Mouse (Mus musculus) kidney, embryonic 15.5 days (tissue): Measurements from ENCODE around the gene Tmc1. TPM values are rescaled to one million over a fixed set of nuclear protein-coding genes. Genes with fewer than 3 reads are reported as not detected.

ENCODE experiments used
- ATAC-seq: fragments of 200-750 bp; cut with Nextera tagmentation; replicated peaks from 2 replicates; pipeline ENCODE4 v1.8.0; 2017; ENCODE audit warnings: moderate TSS enrichment; ENCODE audit not compliant: low FRiP score
- H3K27ac ChIP-seq: fragments of 300-500 bp; sonication (generic); 2 replicates; pipeline ENCODE4 v1.5.1; 2015; ENCODE audit warnings: mild to moderate bottlenecking, inconsistent platforms
- H3K27me3 ChIP-seq: fragments of 300-500 bp; sonication (generic); 2 replicates; pipeline ENCODE4 v1.6.1; 2015; ENCODE audit warnings: inconsistent platforms
- H3K36me3 ChIP-seq: fragments of 300-500 bp; sonication (generic); 2 replicates; pipeline ENCODE4 v1.6.1; 2015; ENCODE audit warnings: inconsistent platforms
- H3K4me1 ChIP-seq: fragments of 300-500 bp; sonication (generic); 2 replicates; pipeline ENCODE4 v1.6.1; 2015; ENCODE audit warnings: inconsistent platforms
- H3K4me2 ChIP-seq: fragments of 300-500 bp; sonication (generic); 2 replicates; pipeline ENCODE4 v1.6.1; 2015; ENCODE audit warnings: moderate library complexity, mild to moderate bottlenecking, inconsistent platforms
- H3K4me3 ChIP-seq: fragments of 300-500 bp; sonication (generic); replicated peaks from 2 replicates; pipeline ENCODE4 v1.5.1; 2015; ENCODE audit warnings: mild to moderate bottlenecking, inconsistent platforms
- H3K9ac ChIP-seq: fragments of 300-500 bp; sonication (generic); 2 replicates; pipeline ENCODE4 v1.6.1; 2015; ENCODE audit warnings: mild to moderate bottlenecking, inconsistent platforms
- H3K9me3 ChIP-seq: fragments of 300-500 bp; sonication (generic); replicated peaks from 2 replicates; pipeline ENCODE4 v1.6.1; 2016; ENCODE audit warnings: inconsistent platforms
- WGBS: fragments of 180-500 bp; shearing (Covaris S2); methylation state at CpG from one replicate; pipeline ENCODE4 v1.1.7; 2015; ENCODE audit warnings: mixed read lengths; 5-methylcytosine and 5-hydroxymethylcytosine counted together
- polyA plus RNA-seq: library from polyadenylated mRNA; unstranded; fragments of >200 nt; fragmentation: Nextera tagmentation; extraction: Ambion mirVana; gene quantifications from 2 replicates; pipeline ENCODE4 v1.2.1, GENCODE M21; 2015

Gene Tmc1
- polyA plus RNA-seq, 1 experiment from 2014 or later: 0.08 TPM

- no peak for ATAC-seq
- Histone ChIP-seq H3K9me3 (no peaks in the 10 kb centered on the region), H3K27me3 (no peaks in the 10 kb centered on the region), H3K4me1 (no peaks in the 10 kb centered on the region), H3K4me2 (no peak overlapping the region), H3K4me3 (no peak overlapping the region), H3K27ac (no peak overlapping the region), H3K36me3 (no peaks in the 10 kb centered on the region), H3K9ac (no peak overlapping the region)
- WGBS: 59% methylated on average over 2 of the region's 2 CpGs
Measured at GRCm38 (mm10) chr19:20881205-20881604, 72.8 kb downstream of the Tmc1 start.

- no peak overlapping the region for H3K4me3 ChIP-seq
Measured at GRCm38 (mm10) chr19:20875881-20876280, 78.1 kb downstream of the Tmc1 start.

GRCm38 (mm10) chr19:20861779-20862178 is 92.2 kb downstream of the Tmc1 start:
- H3K4me2 ChIP-seq: no peak overlapping the region
- no peaks in the 10 kb centered on the region for H3K27me3 ChIP-seq
- H3K4me3 ChIP-seq: no peak overlapping the region
- no peak overlapping the region for H3K9ac ChIP-seq
- no peaks in the 10 kb centered on the region for H3K4me1 ChIP-seq
- 57% methylated on average over 4 of the region's 4 CpGs for WGBS
- no peak overlapping the region for H3K27ac ChIP-seq
- no peaks in the 10 kb centered on the region for H3K36me3 ChIP-seq
- H3K9me3 ChIP-seq: no peaks in the 10 kb centered on the region
- ATAC-seq: peak; percentile 62; the same call in 1 of the 2 replicates

More at GRCm38 (mm10) chr19:20875881-20876280, 78.1 kb downstream of the Tmc1 start:
- ATAC-seq: no peak
- Histone ChIP-seq H3K9ac (no peak overlapping the region), H3K36me3 (no peaks in the 10 kb centered on the region), H3K27me3 (no peaks in the 10 kb centered on the region), H3K4me2 (no peak overlapping the region), H3K4me1 (no peaks in the 10 kb centered on the region), H3K9me3 (no peaks in the 10 kb centered on the region), H3K27ac (no peak overlapping the region)
- 75% methylated on average over 4 of the region's 4 CpGs for WGBS

GRCm38 (mm10) chr19:20860270-20860669 is 93.7 kb downstream of the Tmc1 start:
- 79% methylated on average over 1 of the region's 1 CpGs for WGBS
- no peak overlapping the region for H3K27ac ChIP-seq
- ATAC-seq: no peak

GRCm38 (mm10) chr19:20857819-20858218 is 96.2 kb downstream of the Tmc1 start:
- Histone ChIP-seq H3K9ac (no peak overlapping the region), H3K27ac (no peak overlapping the region), H3K4me3 (no peak overlapping the region), H3K4me2 (no peak overlapping the region), H3K36me3 (no peaks in the 10 kb centered on the region), H3K27me3 (no peaks in the 10 kb centered on the region), H3K4me1 (no peaks in the 10 kb centered on the region), H3K9me3 (no peaks in the 10 kb centered on the region)
- ATAC-seq: no peak

More at GRCm38 (mm10) chr19:20860270-20860669, 93.7 kb downstream of the Tmc1 start:
- H3K36me3 ChIP-seq: no peaks in the 10 kb centered on the region
- H3K27me3 ChIP-seq: no peaks in the 10 kb centered on the region
- no peak overlapping the region for H3K4me3 ChIP-seq
- no peaks in the 10 kb centered on the region for H3K4me1 ChIP-seq
- H3K4me2 ChIP-seq: no peak overlapping the region
- no peak overlapping the region for H3K9ac ChIP-seq
- no peaks in the 10 kb centered on the region for H3K9me3 ChIP-seq

- WGBS: 60% methylated on average over 5 of the region's 5 CpGs
- H3K36me3 ChIP-seq: no peaks in the 10 kb centered on the region
- ATAC-seq: no peak
Measured at GRCm38 (mm10) chr19:20848906-20849305, 105.1 kb downstream of the Tmc1 start.

GRCm38 (mm10) chr19:20847476-20848073 is 106.4 kb downstream of the Tmc1 start:
- Histone ChIP-seq H3K4me2 (no peak overlapping the region), H3K9ac (no peak overlapping the region), H3K4me1 (no peaks in the 10 kb centered on the region), H3K27me3 (no peaks in the 10 kb centered on the region), H3K36me3 (no peaks in the 10 kb centered on the region), H3K27ac (no peak overlapping the region), H3K4me3 (no peak overlapping the region), H3K9me3 (no peaks in the 10 kb centered on the region)
- 67% methylated on average over 3 of the region's 3 CpGs for WGBS
- ATAC-seq: no peak

More at GRCm38 (mm10) chr19:20848906-20849305, 105.1 kb downstream of the Tmc1 start:
- H3K9ac ChIP-seq: no peak overlapping the region
- H3K9me3 ChIP-seq: no peaks in the 10 kb centered on the region
- H3K4me2 ChIP-seq: no peak overlapping the region
- H3K4me3 ChIP-seq: no peak overlapping the region
- H3K4me1 ChIP-seq: no peaks in the 10 kb centered on the region
- H3K27me3 ChIP-seq: no peaks in the 10 kb centered on the region
- H3K27ac ChIP-seq: no peak overlapping the region

- ATAC-seq: no peak
- Histone ChIP-seq H3K27me3 (no peaks in the 10 kb centered on the region), H3K36me3 (no peaks in the 10 kb centered on the region), H3K27ac (no peak overlapping the region), H3K4me1 (no peaks in the 10 kb centered on the region), H3K4me2 (no peak overlapping the region), H3K9ac (no peak overlapping the region), H3K9me3 (no peaks in the 10 kb centered on the region), H3K4me3 (no peak overlapping the region)
- WGBS: 90% methylated on average over 2 of the region's 2 CpGs
Measured at GRCm38 (mm10) chr19:20837422-20837821, 116.6 kb downstream of the Tmc1 start.

- ATAC-seq: no peak
- 64% methylated on average over 9 of the region's 9 CpGs for WGBS
- no peak overlapping the region for H3K9ac ChIP-seq
Measured at GRCm38 (mm10) chr19:20836055-20836845, 117.8 kb downstream of the Tmc1 start.

GRCm38 (mm10) chr19:20834895-20835294 is 119.1 kb downstream of the Tmc1 start:
- ATAC-seq: no peak
- H3K9ac ChIP-seq: no peak overlapping the region
- H3K4me3 ChIP-seq: no peak overlapping the region
- H3K4me2 ChIP-seq: no peak overlapping the region
- WGBS: 32% methylated on average over 1 of the region's 1 CpGs
- H3K9me3 ChIP-seq: no peaks in the 10 kb centered on the region
- H3K27ac ChIP-seq: no peak overlapping the region
- H3K36me3 ChIP-seq: no peaks in the 10 kb centered on the region
- no peaks in the 10 kb centered on the region for H3K27me3 ChIP-seq
- no peaks in the 10 kb centered on the region for H3K4me1 ChIP-seq

More at GRCm38 (mm10) chr19:20836055-20836845, 117.8 kb downstream of the Tmc1 start:
- no peaks in the 10 kb centered on the region for H3K27me3 ChIP-seq
- H3K9me3 ChIP-seq: no peaks in the 10 kb centered on the region
- H3K4me1 ChIP-seq: no peaks in the 10 kb centered on the region
- no peak overlapping the region for H3K4me2 ChIP-seq
- no peak overlapping the region for H3K27ac ChIP-seq
- H3K36me3 ChIP-seq: no peaks in the 10 kb centered on the region
- H3K4me3 ChIP-seq: no peak overlapping the region

GRCm38 (mm10) chr19:20799460-20799859 is 154.5 kb downstream of the Tmc1 start:
- no peak overlapping the region for H3K27ac ChIP-seq
- H3K4me1 ChIP-seq: no peaks in the 10 kb centered on the region
- H3K4me2 ChIP-seq: no peak overlapping the region
- no peaks in the 10 kb centered on the region for H3K9me3 ChIP-seq
- H3K36me3 ChIP-seq: no peaks in the 10 kb centered on the region
- H3K4me3 ChIP-seq: no peak overlapping the region
- no peaks in the 10 kb centered on the region for H3K27me3 ChIP-seq
- H3K9ac ChIP-seq: no peak overlapping the region
- no peak for ATAC-seq

GRCm38 (mm10) chr19:20797558-20798101 is 156.4 kb downstream of the Tmc1 start:
- ATAC-seq: no peak
- Histone ChIP-seq H3K9ac (no peak overlapping the region), H3K4me3 (no peak overlapping the region), H3K36me3 (no peaks in the 10 kb centered on the region), H3K4me1 (no peaks in the 10 kb centered on the region), H3K27ac (no peak overlapping the region), H3K27me3 (no peaks in the 10 kb centered on the region), H3K4me2 (no peak overlapping the region), H3K9me3 (no peaks in the 10 kb centered on the region)
- WGBS: 61% methylated on average over 6 of the region's 6 CpGs
